Mouse (Mus musculus): ENCODE results near the gene Lrrc45.
"Not testable (repeated sequence)": the region's sequence is repeated elsewhere in the genome, so short reads cannot be mapped to it uniquely, and the experiment has no call there.

Lrrc45 gene
- long read RNA-seq, experiment 1, transcript Lrrc45-201 (18 exons, 2,492 nt) = major isoform, 10 of 17 reads
- long read RNA-seq, experiment 1, partial matches to known transcripts = 1 of 17 reads
- long read RNA-seq, experiment 1, other reads (novel, unspliced or antisense) = 6 of 17 reads
- long read RNA-seq, experiment 2, partial matches to known transcripts = 3 of 13 reads
- long read RNA-seq, experiment 2, other reads (novel, unspliced or antisense) = 5 of 13 reads

- intact Hi-C loops (cut with DNase I) = loop anchor here (2.0 to 10.0 kb wide), 3 partner anchors 55 to 191 kb away; partner anchors contain the start of gene Sirt7
Measured at GRCm38 (mm10) chr11:120713580-120714518, at the start of gene Lrrc45, which contains the start of gene Cenpx. Gene Lrrc45 (plus strand): TSS chr11:120713925. Gene Cenpx (minus strand): TSS chr11:120713738.

GRCm38 (mm10) chr11:120665406-120665805, 48.3 kb upstream of the Lrrc45 start:
- intact Hi-C loops (cut with DNase I) = no loop called here

DNA sequence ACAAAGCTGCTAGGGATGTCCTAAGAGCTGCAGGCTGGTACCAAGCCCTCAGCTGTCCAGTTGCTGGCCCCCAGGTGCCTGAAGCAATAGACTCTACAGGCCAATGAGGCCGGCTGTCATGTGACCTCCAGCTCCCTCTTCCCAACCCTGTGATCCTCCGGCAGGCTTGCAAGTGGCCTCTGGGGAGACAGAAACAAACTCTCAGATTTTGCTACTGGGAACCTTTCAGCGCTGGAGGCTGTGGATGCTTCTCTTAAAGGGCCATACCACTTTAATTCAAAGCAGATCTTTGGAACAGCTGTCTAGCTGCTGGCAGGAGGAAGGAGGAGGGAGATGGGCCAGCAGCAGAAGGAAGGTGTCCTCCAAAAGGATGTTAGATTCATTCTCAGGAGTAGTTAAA, 47.1 kb upstream of the Lrrc45 start:
- intact Hi-C loops (cut with DNase I) = no loop called here

GRCm38 (mm10) chr11:120672687-120673593, 40.8 kb upstream of the Lrrc45 start, which contains the start of gene Aspscr1:
Gene Aspscr1 (plus strand): TSS chr11:120672973.
- intact Hi-C loops (cut with DNase I) = no loop called here

DNA sequence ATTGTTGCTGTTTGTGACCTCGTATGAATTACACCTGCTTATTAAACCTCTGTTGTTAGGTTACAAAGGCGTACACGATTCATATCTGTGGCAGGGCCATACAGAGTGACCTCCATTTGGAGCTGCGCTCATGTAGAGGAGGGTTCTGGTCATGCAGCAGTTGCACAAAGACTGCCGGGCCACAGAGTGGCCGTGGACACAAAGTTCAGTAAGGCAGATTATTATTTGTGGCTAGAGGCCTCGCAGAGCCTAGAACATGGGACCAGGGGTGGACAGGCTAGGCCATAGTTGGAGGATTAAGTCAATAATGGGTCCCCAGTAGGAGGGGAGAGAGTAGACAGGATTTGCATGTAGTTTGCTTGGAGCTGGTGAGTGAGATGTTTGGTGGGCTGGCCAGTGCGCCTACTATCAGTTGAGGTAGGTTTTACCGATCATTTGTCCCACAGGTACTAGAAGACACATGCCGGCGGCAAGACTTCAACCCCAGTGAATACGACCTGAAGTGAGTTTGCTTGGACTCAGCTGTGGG, 40.1 kb upstream of the Lrrc45 start:
- intact Hi-C loops (cut with DNase I) = no loop called here

DNA sequence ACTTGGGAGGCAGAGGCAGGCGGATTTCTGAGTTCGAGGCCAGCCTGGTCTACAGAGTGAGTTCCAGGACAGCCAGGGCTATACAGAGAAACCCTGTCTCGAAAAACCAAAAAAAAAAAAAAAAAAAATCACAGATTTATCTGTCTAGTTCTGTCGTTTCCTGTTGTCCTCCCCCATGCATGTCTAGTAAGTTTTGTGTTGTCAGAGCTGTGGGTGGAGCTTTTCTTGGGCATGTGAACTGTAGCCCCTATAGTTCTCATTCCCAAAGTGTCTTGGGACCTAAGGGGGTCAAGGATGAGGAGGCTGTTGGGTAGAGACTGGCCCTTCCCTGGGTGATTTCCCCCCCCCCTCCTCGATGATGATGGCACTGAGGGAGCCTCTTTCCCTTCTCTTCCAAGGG, 37.9 kb upstream of the Lrrc45 start:
- intact Hi-C loops (cut with DNase I) = not testable (repeated sequence)

GRCm38 (mm10) chr11:120676951-120677350, 36.8 kb upstream of the Lrrc45 start:
- intact Hi-C loops (cut with DNase I) = no loop called here

DNA sequence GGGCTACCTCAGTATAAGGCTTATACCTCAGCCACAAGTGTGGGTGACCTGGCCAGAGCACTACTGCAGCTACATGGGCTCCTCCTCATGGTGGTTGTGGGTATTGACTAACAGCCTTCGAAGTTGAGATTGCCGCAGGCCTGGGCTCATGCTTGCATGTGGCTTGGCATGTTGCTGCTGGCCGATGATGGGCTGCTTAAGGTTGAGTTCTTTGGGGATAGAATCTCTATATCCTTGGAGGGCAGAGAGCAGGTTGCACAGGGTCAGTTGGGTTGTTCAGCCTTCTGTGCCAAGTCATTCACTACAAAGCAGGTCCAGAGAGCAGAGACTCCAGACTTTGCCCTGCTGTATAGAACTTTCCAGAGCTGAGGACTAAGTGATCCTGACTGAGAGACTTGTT, 33.8 kb upstream of the Lrrc45 start:
- intact Hi-C loops (cut with DNase I) = no loop called here

- intact Hi-C loops (cut with DNase I) = no loop called here
Measured at GRCm38 (mm10) chr11:120682683-120683082, 31.0 kb upstream of the Lrrc45 start.

GRCm38 (mm10) chr11:120683536-120683935, 30.2 kb upstream of the Lrrc45 start:
- intact Hi-C loops (cut with DNase I) = no loop called here

DNA sequence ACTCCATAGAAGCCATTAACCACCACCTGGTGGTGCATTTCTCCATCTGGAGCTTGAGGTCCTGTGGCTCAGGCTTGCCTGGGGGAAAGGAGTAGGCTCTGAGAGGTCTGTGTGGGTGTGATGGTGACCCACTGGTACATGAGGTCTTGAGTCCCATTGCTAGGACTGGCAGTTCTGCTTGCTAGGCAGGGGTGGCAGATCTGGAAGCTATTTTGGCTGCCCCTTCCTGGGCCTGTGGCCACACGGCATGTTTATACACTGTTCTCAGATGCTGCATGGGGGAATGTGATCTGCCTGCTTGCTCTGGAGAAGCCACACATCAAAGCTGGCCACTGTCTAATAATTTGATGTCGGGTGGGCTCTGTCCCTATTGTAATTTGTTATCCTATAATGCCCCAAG, 29.6 kb upstream of the Lrrc45 start:
- intact Hi-C loops (cut with DNase I) = no loop called here

DNA sequence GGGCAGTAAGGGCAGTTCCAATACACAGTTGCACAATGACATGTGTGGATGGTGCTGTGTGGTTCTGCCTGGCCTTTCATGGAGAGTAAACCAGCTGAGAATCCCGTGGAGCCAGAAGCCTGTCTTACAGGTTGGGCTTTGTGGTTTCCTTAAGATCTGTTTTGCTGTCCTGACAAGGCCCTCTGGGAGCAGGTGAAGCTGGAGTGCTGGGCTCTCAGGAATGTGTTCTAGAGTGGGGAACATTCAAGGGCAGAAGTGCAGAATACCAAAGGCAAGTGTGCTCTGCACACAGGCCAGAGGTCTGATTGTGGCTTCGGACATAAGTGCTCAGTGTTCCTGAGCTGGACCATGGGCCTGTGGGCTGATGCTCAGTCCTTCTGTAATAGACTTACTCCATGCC, 29.1 kb upstream of the Lrrc45 start:
- intact Hi-C loops (cut with DNase I) = no loop called here

GRCm38 (mm10) chr11:120686650-120687272, 27.0 kb upstream of the Lrrc45 start:
- intact Hi-C loops (cut with DNase I) = no loop called here

DNA sequence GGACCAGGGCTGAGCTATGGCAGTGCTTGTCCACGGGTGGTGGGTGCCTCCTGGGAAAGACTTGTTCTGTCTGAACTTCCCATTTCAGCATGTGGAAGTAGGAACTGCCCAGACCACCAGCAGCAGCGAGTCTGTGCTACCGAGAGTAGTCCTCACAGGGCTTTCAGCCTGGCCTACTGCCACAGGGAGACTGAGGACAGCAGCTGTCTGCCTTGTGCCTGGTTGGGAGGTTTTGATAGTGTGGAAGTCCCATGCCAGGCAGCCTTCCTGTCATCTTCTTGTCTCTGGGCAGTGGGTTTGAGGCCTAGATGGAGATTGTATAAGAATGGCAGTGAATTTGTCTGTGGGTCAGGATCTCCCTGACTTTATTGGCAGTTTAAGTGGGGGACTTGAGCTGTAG, 24.4 kb upstream of the Lrrc45 start:
- intact Hi-C loops (cut with DNase I) = no loop called here

- intact Hi-C loops (cut with DNase I) = no loop called here
Measured at GRCm38 (mm10) chr11:120692471-120693011, 21.2 kb upstream of the Lrrc45 start.

DNA sequence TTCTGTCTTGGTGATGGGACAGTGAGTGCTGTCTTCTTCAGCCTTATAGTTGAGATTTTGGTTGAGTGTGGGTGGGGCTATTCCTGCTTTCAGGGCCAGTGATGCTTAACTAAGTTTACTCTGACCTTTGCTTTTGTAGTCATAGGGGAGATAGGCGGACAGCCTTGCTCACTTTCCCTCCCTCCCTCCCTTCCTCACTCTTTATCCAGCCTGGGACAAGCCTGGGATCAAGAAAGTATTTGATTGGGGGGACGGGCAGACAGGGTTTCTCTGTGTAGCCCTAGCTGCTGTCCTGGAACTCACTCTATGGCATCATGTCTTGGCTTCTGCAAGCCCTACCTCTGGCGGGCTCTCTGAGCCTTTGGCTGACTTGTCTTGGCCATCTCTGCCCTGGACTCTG, 20.3 kb upstream of the Lrrc45 start:
- intact Hi-C loops (cut with DNase I) = no loop called here

GRCm38 (mm10) chr11:120695184-120695583, 18.5 kb upstream of the Lrrc45 start:
- intact Hi-C loops (cut with DNase I) = no loop called here

- intact Hi-C loops (cut with DNase I) = no loop called here
Measured at GRCm38 (mm10) chr11:120695641-120696040, 18.1 kb upstream of the Lrrc45 start.

- intact Hi-C loops (cut with DNase I) = no loop called here
Measured at GRCm38 (mm10) chr11:120696568-120696967, 17.2 kb upstream of the Lrrc45 start.

DNA sequence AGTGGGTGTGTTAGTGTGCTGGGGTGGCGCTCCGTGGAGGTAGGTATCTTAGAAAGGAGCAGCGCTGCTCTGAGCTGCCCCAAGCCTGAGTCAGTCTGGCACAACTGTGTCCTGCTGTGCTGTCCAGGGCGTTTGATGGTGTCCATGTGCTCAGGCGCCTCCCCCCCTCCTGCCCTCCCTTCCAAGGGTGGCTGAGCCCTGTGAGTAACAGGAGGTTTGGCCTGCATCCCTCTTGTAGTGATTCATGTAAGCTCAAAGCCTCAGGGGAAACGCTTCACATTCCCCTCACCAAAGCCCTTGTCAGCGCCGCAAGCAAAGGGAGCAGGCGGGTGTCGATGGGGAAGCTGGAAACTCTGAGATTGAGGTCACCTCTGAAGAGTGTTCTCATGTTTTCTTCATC, 16.0 kb upstream of the Lrrc45 start:
- intact Hi-C loops (cut with DNase I) = no loop called here
